Mouse (Mus musculus) CD4-positive, CD25-positive, alpha-beta regulatory T cell, adult 2 months (primary cell): ENCODE results near the gene App.
A peak's percentile ranks its signal among the peaks of the same experiment; 100 is the strongest.

Experiments used
- DNase-seq: peaks from one replicate; pipeline ENCODE4 v3.0.0-alpha.2; 2012; ENCODE audit warnings: low read depth, low spot score

Gene App

GRCm38 (mm10) chr16:85020696-85021323 is 152.8 kb downstream of the App start:
- no peak for DNase-seq

GRCm38 (mm10) chr16:85019273-85019672 is 154.3 kb downstream of the App start:
- DNase-seq: no peak

GRCm38 (mm10) chr16:85017845-85018244 is 155.7 kb downstream of the App start:
- no peak for DNase-seq

GRCm38 (mm10) chr16:85012695-85013094 is 160.9 kb downstream of the App start:
- no peak for DNase-seq

GRCm38 (mm10) chr16:85012172-85012571 is 161.4 kb downstream of the App start:
- no peak for DNase-seq

GRCm38 (mm10) chr16:85010651-85011050 is 162.9 kb downstream of the App start:
- no peak for DNase-seq

- no peak for DNase-seq
Observed at GRCm38 (mm10) chr16:85008866-85009645, 164.5 kb downstream of the App start.

GRCm38 (mm10) chr16:85001939-85002556 is 171.5 kb downstream of the App start:
- DNase-seq: no peak

- no peak for DNase-seq
Observed at GRCm38 (mm10) chr16:85000304-85000703, 173.3 kb downstream of the App start.

GRCm38 (mm10) chr16:84997551-84997950 is 176.0 kb downstream of the App start:
- no peak for DNase-seq

GRCm38 (mm10) chr16:84995441-84995867 is 178.1 kb downstream of the App start:
- no peak for DNase-seq

- no peak for DNase-seq
Observed at GRCm38 (mm10) chr16:84992888-84993287, 180.7 kb downstream of the App start.

GRCm38 (mm10) chr16:84991011-84991410 is 182.6 kb downstream of the App start:
- no peak for DNase-seq

GRCm38 (mm10) chr16:84989938-84990337 is 183.6 kb downstream of the App start:
- peak; percentile 8 for DNase-seq

- DNase-seq: no peak
Observed at GRCm38 (mm10) chr16:84989476-84989875, 184.1 kb downstream of the App start.

- DNase-seq: no peak
Observed at GRCm38 (mm10) chr16:84987724-84988287, 185.8 kb downstream of the App start.

- no peak for DNase-seq
Observed at GRCm38 (mm10) chr16:84986016-84986631, 187.4 kb downstream of the App start.

GRCm38 (mm10) chr16:84985340-84985739 is 188.2 kb downstream of the App start:
- no peak for DNase-seq

- no peak for DNase-seq
Observed at GRCm38 (mm10) chr16:84983428-84983827, 190.1 kb downstream of the App start.

GRCm38 (mm10) chr16:84982589-84982988 is 191.0 kb downstream of the App start:
- DNase-seq: peak; percentile 29

- no peak for DNase-seq
Observed at GRCm38 (mm10) chr16:84978589-84978988, 195.0 kb downstream of the App start.

- DNase-seq: no peak
Observed at GRCm38 (mm10) chr16:84974176-84974518, 199.4 kb downstream of the App start.
